Mouse (Mus musculus): Measurements from ENCODE around the gene Hkdc1.

DNA sequence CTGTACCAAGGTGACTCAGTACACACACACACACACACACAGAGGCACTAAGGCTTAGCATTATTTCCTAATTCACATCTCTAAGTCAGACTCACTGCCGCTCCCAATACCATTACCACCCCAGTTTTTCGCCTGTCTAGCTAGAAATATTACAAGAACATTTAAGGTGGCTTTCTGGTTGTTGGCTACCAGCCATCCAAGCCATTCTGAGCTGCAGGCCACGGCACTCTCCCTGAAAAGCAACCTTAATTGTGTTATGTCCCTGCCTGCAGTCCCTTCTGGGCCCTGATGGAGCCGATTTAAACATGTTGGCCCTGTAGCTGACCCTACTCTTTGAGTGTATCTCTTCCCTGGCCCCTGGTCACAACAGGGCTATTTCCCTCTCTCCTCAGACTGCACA lies 80.3 kb downstream of the Hkdc1 start:
- no peak for TF ChIP-seq E2F4 (IDR thresholded peaks at IDR 0.05; ENCODE audit: insufficient read depth)
- no peak for TF ChIP-seq MAX (IDR thresholded peaks at IDR 0.05; ENCODE audit: low read depth)
- TF ChIP-seq TCF3 (IDR thresholded peaks at IDR 0.05; ENCODE audit: insufficient read length, low read depth): no peak
